Mouse (Mus musculus) MEL (cell line): ENCODE data around the gene Rps6ka2. TPM values are rescaled to one million over a fixed set of nuclear protein-coding genes. Genes with fewer than 3 reads are reported as not detected.

ENCODE experiments used
- DNase-seq: peaks from one replicate; pipeline ENCODE4 v3.0.0; 2011; ENCODE audit warnings: low read depth, low spot score
- H3K27ac ChIP-seq: 2 replicates; pipeline ENCODE4 v1.5.1; 2012; ENCODE audit warnings: low read depth, mild to moderate bottlenecking, control low read depth, low read length, moderate library complexity; ENCODE audit not compliant: control insufficient read depth
- H3K27me3 ChIP-seq, 2 experiments: fragments of 150-350 bp in 1 of 2; sonication (generic) in 1 of 2; 2 replicates each; pipeline ENCODE4 v1.6.1; 2012; ENCODE audit warnings: low read length in 2 of 2, mild to moderate bottlenecking in 2 of 2, improper control_type of control experiment in 1 of 2, moderate library complexity in 1 of 2; ENCODE audit not compliant: insufficient read depth in 2 of 2, control insufficient read depth in 1 of 2
- H3K36me3 ChIP-seq, 2 experiments: 2 replicates each; pipeline ENCODE4 v1.6.1; 2012 to 2014; ENCODE audit warnings: low read length in 2 of 2, improper control_type of control experiment in 1 of 2, inconsistent platforms in 1 of 2, mild to moderate bottlenecking in 1 of 2; ENCODE audit not compliant: insufficient read depth in 2 of 2, control insufficient read depth in 1 of 2
- H3K4me1 ChIP-seq, 2 experiments: fragments of 150-350 bp in 1 of 2; sonication (generic) in 1 of 2; 2 replicates each; pipeline ENCODE4 v1.6.1; 2012; ENCODE audit warnings: low read length in 2 of 2, improper control_type of control experiment in 1 of 2, mild to moderate bottlenecking in 1 of 2; ENCODE audit not compliant: insufficient read depth in 2 of 2, control insufficient read depth in 1 of 2
- H3K4me3 ChIP-seq, 2 experiments: fragments of 150-350 bp in 1 of 2; sonication (generic) in 1 of 2; 2 replicates each; pipeline ENCODE4 v1.5.1; 2012; ENCODE audit warnings: low read depth in 2 of 2, low read length in 2 of 2, mild to moderate bottlenecking in 2 of 2, moderate library complexity in 2 of 2, control low read depth in 1 of 2, improper control_type of control experiment in 1 of 2; ENCODE audit not compliant: control insufficient read depth in 1 of 2, insufficient read depth in 1 of 2
- H3K79me2 ChIP-seq: 2 replicates; pipeline ENCODE4 v1.6.1; 2012; ENCODE audit warnings: mild to moderate bottlenecking, low read length, moderate library complexity; ENCODE audit not compliant: control insufficient read depth, poor library complexity, insufficient read depth
- H3K9ac ChIP-seq: 2 replicates; pipeline ENCODE4 v1.6.1; 2012; ENCODE audit warnings: low read depth, mild to moderate bottlenecking, control low read depth, low read length, moderate library complexity; ENCODE audit not compliant: control insufficient read depth, poor library complexity, severe bottlenecking
- H3K9me3 ChIP-seq: fragments of 150-350 bp; sonication (generic); replicated peaks from 2 replicates; pipeline ENCODE4 v1.6.1; 2012; ENCODE audit warnings: mild to moderate bottlenecking, low read length, improper control_type of control experiment, moderate library complexity; ENCODE audit not compliant: insufficient read depth
- CTCF ChIP-seq, 3 experiments: IDR thresholded peaks in 2 of 3; conservative IDR thresholded peaks in 1 of 3; 2 replicates each; pipeline ENCODE4 v1.5.1; 2011 to 2012; ENCODE audit warnings: low read length in 3 of 3, low read depth in 2 of 3, mild to moderate bottlenecking in 2 of 3, improper control_type of control experiment in 1 of 3, inconsistent platforms in 1 of 3, mixed read lengths in 1 of 3, moderate library complexity in 1 of 3; ENCODE audit not compliant: control insufficient read depth in 1 of 3, insufficient read depth in 1 of 3, poor library complexity in 1 of 3, severe bottlenecking in 1 of 3
- EP300 ChIP-seq, 2 experiments: IDR thresholded peaks; 2 replicates each; pipeline ENCODE4 v1.6.1; 2011; ENCODE audit warnings: improper control_type of control experiment in 2 of 2, low read length in 2 of 2, low read depth in 1 of 2, mild to moderate bottlenecking in 1 of 2
- GATA1 ChIP-seq: IDR thresholded peaks from 2 replicates; pipeline ENCODE4 v1.6.1; 2011; ENCODE audit warnings: low read depth, low read length, improper control_type of control experiment
- KAT2A ChIP-seq: conservative IDR thresholded peaks from 2 replicates; pipeline ENCODE4 v1.6.1; 2012; ENCODE audit warnings: low read depth, low read length, improper control_type of control experiment, inconsistent platforms
- MYC ChIP-seq: IDR thresholded peaks from 2 replicates; pipeline ENCODE4 v1.6.1; 2011; ENCODE audit warnings: low read depth, mild to moderate bottlenecking, low read length, improper control_type of control experiment, moderate library complexity
- POLR2AphosphoS2 ChIP-seq: IDR thresholded peaks from 2 replicates; pipeline ENCODE4 v1.6.1; 2011; ENCODE audit warnings: low read length, improper control_type of control experiment
- POLR2AphosphoS5 ChIP-seq: IDR thresholded peaks from 2 replicates; pipeline ENCODE4 v1.6.1; 2012; ENCODE audit warnings: low read depth, borderline replicate concordance, mild to moderate bottlenecking, inconsistent platforms, low read length, moderate library complexity, mixed read lengths
- RCOR1 ChIP-seq: IDR thresholded peaks from 2 replicates; pipeline ENCODE4 v1.6.1; 2012; ENCODE audit warnings: low read depth, mild to moderate bottlenecking, inconsistent platforms, low read length, improper control_type of control experiment
- SIN3A ChIP-seq: IDR thresholded peaks from 2 replicates; pipeline ENCODE4 v1.6.1; 2012; ENCODE audit warnings: low read length, improper control_type of control experiment, inconsistent platforms
- TAL1 ChIP-seq: IDR thresholded peaks from 2 replicates; pipeline ENCODE4 v1.6.1; 2012; ENCODE audit warnings: mild to moderate bottlenecking, inconsistent platforms, low read length, moderate library complexity, mixed read lengths
- TCF12 ChIP-seq: IDR thresholded peaks from 2 replicates; pipeline ENCODE4 v1.6.1; 2014; ENCODE audit warnings: low read depth, mild to moderate bottlenecking, inconsistent platforms, low read length, improper control_type of control experiment, moderate library complexity
- UBTF ChIP-seq: IDR thresholded peaks from 2 replicates; pipeline ENCODE4 v1.6.1; 2012; ENCODE audit warnings: low read depth, mild to moderate bottlenecking, inconsistent platforms, low read length, improper control_type of control experiment, moderate library complexity, borderline replicate concordance; ENCODE audit not compliant: insufficient read depth
- ZC3H11A ChIP-seq: IDR thresholded peaks from 2 replicates; pipeline ENCODE4 v1.6.1; 2012; ENCODE audit warnings: low read depth, mild to moderate bottlenecking, inconsistent platforms, low read length, improper control_type of control experiment
- polyA plus RNA-seq, 2 experiments: library from polyadenylated mRNA; stranded (reverse) in 1 of 2; unstranded in 1 of 2; fragments of >175 nt in 1 of 2; fragments of >200 nt in 1 of 2; gene quantifications; 2 replicates each; pipeline versions ENCODE4 v1.2.1 to v1.2.4; 2012; ENCODE audit warnings: low replicate concordance in 2 of 2, low read depth in 1 of 2; ENCODE audit not compliant: insufficient read length in 2 of 2, insufficient read depth in 1 of 2, missing spikeins in 1 of 2
- total RNA-seq: library from RNA; depleted of rRNA; stranded (reverse); fragments of 300-350 nt; gene quantifications from 2 replicates; pipeline ENCODE4 v1.2.3, GENCODE M21; 2012

Gene Rps6ka2
- total and polyA plus RNA-seq, 3 experiments = 6.0 to 11.2 TPM; not detected in 1

DNA sequence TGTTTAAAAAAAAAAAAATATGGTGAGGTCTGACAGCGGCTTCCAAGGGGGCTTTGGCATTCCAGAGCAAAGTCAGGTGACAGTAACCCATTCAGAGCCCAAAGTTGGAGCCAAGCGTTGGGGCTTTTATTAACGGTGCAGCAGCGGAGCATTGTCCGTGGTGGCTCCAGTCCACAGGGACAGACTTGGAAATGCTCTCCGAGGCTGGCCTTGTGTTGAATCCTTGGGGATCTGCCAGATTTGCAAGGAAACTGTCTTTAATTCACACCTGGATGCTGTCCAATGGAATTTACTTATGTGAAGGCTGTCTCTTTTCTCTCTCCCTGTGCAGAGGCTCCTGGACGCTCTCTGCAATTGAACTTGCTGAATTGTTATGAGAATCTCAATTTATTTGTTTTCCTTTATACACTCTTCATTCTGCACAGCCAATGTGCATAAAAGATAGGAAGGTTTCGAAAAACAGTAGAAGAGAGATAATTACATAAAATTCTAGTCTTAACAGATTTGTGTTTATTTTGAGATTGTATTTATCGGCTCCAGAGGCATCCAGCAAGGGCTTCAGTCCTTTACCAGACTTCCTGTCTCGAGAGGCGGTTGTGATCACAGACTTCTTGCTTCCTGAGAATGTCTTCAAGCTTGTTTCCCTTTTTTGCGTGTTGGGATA, 95.9 kb downstream of the Rps6ka2 start:
- H3K27ac ChIP-seq = no peak overlapping the region
- TF ChIP-seq POLR2AphosphoS2 (no peak), UBTF (no peak), KAT2A (no peak), TAL1 (no peak)
- H3K79me2 ChIP-seq = no peaks in the 10 kb centered on the region
- DNase-seq = no peak
- peaks cover 0 to 5% of the 10 kb centered on the region in 2 experiments; a peak in 2 of 4 replicates for H3K36me3 ChIP-seq
- no peaks in the 10 kb centered on the region for H3K9me3 ChIP-seq
- H3K27me3 ChIP-seq = no peaks in the 10 kb centered on the region
- H3K9ac ChIP-seq = no peak overlapping the region
- H3K4me1 ChIP-seq = peaks cover 0 to 13% of the 10 kb centered on the region in 2 experiments; a peak in 3 of 4 replicates
- H3K4me3 ChIP-seq = no peak overlapping the region

- H3K9ac ChIP-seq = no peak overlapping the region
- peaks cover 0 to 13% of the 10 kb centered on the region in 2 experiments; a peak in 3 of 4 replicates for H3K4me1 ChIP-seq
- no peak for DNase-seq
- H3K4me3 ChIP-seq = no peak overlapping the region
- H3K27ac ChIP-seq = no peak overlapping the region
- no peaks in the 10 kb centered on the region for H3K9me3 ChIP-seq
- no peaks in the 10 kb centered on the region for H3K79me2 ChIP-seq
- H3K36me3 ChIP-seq = peaks cover 0 to 5% of the 10 kb centered on the region in 2 experiments; a peak in 2 of 4 replicates
- TF ChIP-seq MYC (no peak), GATA1 (no peak), UBTF (no peak), TAL1 (no peak), POLR2AphosphoS5 (no peak), ZC3H11A (no peak), TCF12 (no peak), CTCF (IDR thresholded peaks at IDR 0.05 in 2 of 3, conservative IDR thresholded peaks at IDR 0.05 in 1 of 3; ENCODE audit: control insufficient read depth in 1 of 3, insufficient read depth in 1 of 3, low read depth in 2 of 3, low read length in 3 of 3, poor library complexity in 1 of 3, severe bottlenecking in 1 of 3) (no peak), EP300 (IDR thresholded peaks at IDR 0.05; ENCODE audit: low read depth in 1 of 2, low read length in 2 of 2) (no peak), RCOR1 (no peak), SIN3A (no peak)
- no peaks in the 10 kb centered on the region for H3K27me3 ChIP-seq
These were observed 97.9 kb downstream of the Rps6ka2 start for GRCm38 (mm10) chr17:7267843-7268242.
